Mouse (Mus musculus) MEL (cell line): Measurements from ENCODE around the gene Tcf15. TPM values are rescaled to one million over a fixed set of nuclear protein-coding genes. Genes with fewer than 3 reads are reported as not detected.

ENCODE experiments used
- DNase-seq: peaks from one replicate; pipeline ENCODE4 v3.0.0; 2011; ENCODE audit warnings: low read depth, low spot score
- H3K27ac ChIP-seq: 2 replicates; pipeline ENCODE4 v1.5.1; 2012; ENCODE audit warnings: low read depth, mild to moderate bottlenecking, control low read depth, low read length, moderate library complexity; ENCODE audit not compliant: control insufficient read depth
- H3K27me3 ChIP-seq, 2 experiments: fragments of 150-350 bp in 1 of 2; sonication (generic) in 1 of 2; 2 replicates each; pipeline ENCODE4 v1.6.1; 2012; ENCODE audit warnings: low read length in 2 of 2, mild to moderate bottlenecking in 2 of 2, improper control_type of control experiment in 1 of 2, moderate library complexity in 1 of 2; ENCODE audit not compliant: insufficient read depth in 2 of 2, control insufficient read depth in 1 of 2
- H3K36me3 ChIP-seq, 2 experiments: 2 replicates each; pipeline ENCODE4 v1.6.1; 2012 to 2014; ENCODE audit warnings: low read length in 2 of 2, improper control_type of control experiment in 1 of 2, inconsistent platforms in 1 of 2, mild to moderate bottlenecking in 1 of 2; ENCODE audit not compliant: insufficient read depth in 2 of 2, control insufficient read depth in 1 of 2
- H3K4me1 ChIP-seq, 2 experiments: fragments of 150-350 bp in 1 of 2; sonication (generic) in 1 of 2; 2 replicates each; pipeline ENCODE4 v1.6.1; 2012; ENCODE audit warnings: low read length in 2 of 2, improper control_type of control experiment in 1 of 2, mild to moderate bottlenecking in 1 of 2; ENCODE audit not compliant: insufficient read depth in 2 of 2, control insufficient read depth in 1 of 2
- H3K4me3 ChIP-seq, 2 experiments: fragments of 150-350 bp in 1 of 2; sonication (generic) in 1 of 2; 2 replicates each; pipeline ENCODE4 v1.5.1; 2012; ENCODE audit warnings: low read depth in 2 of 2, low read length in 2 of 2, mild to moderate bottlenecking in 2 of 2, moderate library complexity in 2 of 2, control low read depth in 1 of 2, improper control_type of control experiment in 1 of 2; ENCODE audit not compliant: control insufficient read depth in 1 of 2, insufficient read depth in 1 of 2
- H3K79me2 ChIP-seq: 2 replicates; pipeline ENCODE4 v1.6.1; 2012; ENCODE audit warnings: mild to moderate bottlenecking, low read length, moderate library complexity; ENCODE audit not compliant: control insufficient read depth, poor library complexity, insufficient read depth
- H3K9ac ChIP-seq: 2 replicates; pipeline ENCODE4 v1.6.1; 2012; ENCODE audit warnings: low read depth, mild to moderate bottlenecking, control low read depth, low read length, moderate library complexity; ENCODE audit not compliant: control insufficient read depth, poor library complexity, severe bottlenecking
- H3K9me3 ChIP-seq: fragments of 150-350 bp; sonication (generic); replicated peaks from 2 replicates; pipeline ENCODE4 v1.6.1; 2012; ENCODE audit warnings: mild to moderate bottlenecking, low read length, improper control_type of control experiment, moderate library complexity; ENCODE audit not compliant: insufficient read depth
- CHD1 ChIP-seq: IDR thresholded peaks from 2 replicates; pipeline ENCODE4 v1.6.1; 2012; ENCODE audit warnings: low read depth, mild to moderate bottlenecking, inconsistent platforms, low read length, improper control_type of control experiment
- CTCF ChIP-seq, 3 experiments: IDR thresholded peaks in 2 of 3; conservative IDR thresholded peaks in 1 of 3; 2 replicates each; pipeline ENCODE4 v1.5.1; 2011 to 2012; ENCODE audit warnings: low read length in 3 of 3, low read depth in 2 of 3, mild to moderate bottlenecking in 2 of 3, improper control_type of control experiment in 1 of 3, inconsistent platforms in 1 of 3, mixed read lengths in 1 of 3, moderate library complexity in 1 of 3; ENCODE audit not compliant: control insufficient read depth in 1 of 3, insufficient read depth in 1 of 3, poor library complexity in 1 of 3, severe bottlenecking in 1 of 3
- E2F4 ChIP-seq: IDR thresholded peaks from 2 replicates; pipeline ENCODE4 v1.6.1; 2011; ENCODE audit warnings: low read depth, low read length, improper control_type of control experiment, borderline replicate concordance
- ELF1 ChIP-seq: IDR thresholded peaks from 2 replicates; pipeline ENCODE4 v1.6.1; 2014; ENCODE audit warnings: low read depth, mild to moderate bottlenecking, inconsistent platforms, low read length, improper control_type of control experiment, moderate library complexity
- ETS1 ChIP-seq: IDR thresholded peaks from 2 replicates; pipeline ENCODE4 v1.6.1; 2012; ENCODE audit warnings: low read depth, mild to moderate bottlenecking, inconsistent platforms, low read length, improper control_type of control experiment, moderate library complexity
- GATA1 ChIP-seq: IDR thresholded peaks from 2 replicates; pipeline ENCODE4 v1.6.1; 2011; ENCODE audit warnings: low read depth, low read length, improper control_type of control experiment
- HCFC1 ChIP-seq: IDR thresholded peaks from 2 replicates; pipeline ENCODE4 v1.6.1; 2012; ENCODE audit warnings: low read depth, mild to moderate bottlenecking, inconsistent platforms, low read length, improper control_type of control experiment, moderate library complexity
- JUND ChIP-seq: IDR thresholded peaks from 2 replicates; pipeline ENCODE4 v1.6.1; 2011; ENCODE audit warnings: low read depth, mild to moderate bottlenecking, improper control_type of control experiment, low read length
- MAFK ChIP-seq: IDR thresholded peaks from 2 replicates; pipeline ENCODE4 v1.6.1; 2011; ENCODE audit warnings: low read depth, mild to moderate bottlenecking, low read length, improper control_type of control experiment, borderline replicate concordance
- MAX ChIP-seq: IDR thresholded peaks from 2 replicates; pipeline ENCODE4 v1.6.1; 2011; ENCODE audit warnings: low read length, improper control_type of control experiment
- MAZ ChIP-seq: IDR thresholded peaks from 2 replicates; pipeline ENCODE4 v1.6.1; 2012; ENCODE audit warnings: low read depth, mild to moderate bottlenecking, inconsistent platforms, low read length, improper control_type of control experiment
- MYC ChIP-seq: IDR thresholded peaks from 2 replicates; pipeline ENCODE4 v1.6.1; 2011; ENCODE audit warnings: low read depth, mild to moderate bottlenecking, low read length, improper control_type of control experiment, moderate library complexity
- POLR2A ChIP-seq, 2 experiments: IDR thresholded peaks; 2 replicates each; pipeline ENCODE4 v1.6.1; 2011 to 2012; ENCODE audit warnings: low read length in 2 of 2, mild to moderate bottlenecking in 2 of 2, control low read depth in 1 of 2, improper control_type of control experiment in 1 of 2, low read depth in 1 of 2, moderate library complexity in 1 of 2; ENCODE audit not compliant: control insufficient read depth in 1 of 2, insufficient read depth in 1 of 2, poor library complexity in 1 of 2
- RAD21 ChIP-seq: IDR thresholded peaks from 2 replicates; pipeline ENCODE4 v1.6.1; 2011; ENCODE audit warnings: mild to moderate bottlenecking, low read depth, low read length, improper control_type of control experiment
- SMC3 ChIP-seq: IDR thresholded peaks from 2 replicates; pipeline ENCODE4 v1.6.1; 2011; ENCODE audit warnings: low read depth, low read length, improper control_type of control experiment
- UBTF ChIP-seq: IDR thresholded peaks from 2 replicates; pipeline ENCODE4 v1.6.1; 2012; ENCODE audit warnings: low read depth, mild to moderate bottlenecking, inconsistent platforms, low read length, improper control_type of control experiment, moderate library complexity, borderline replicate concordance; ENCODE audit not compliant: insufficient read depth
- USF2 ChIP-seq, 2 experiments: IDR thresholded peaks; 2 replicates each; pipeline ENCODE4 v1.6.1; 2011 to 2012; ENCODE audit warnings: improper control_type of control experiment in 2 of 2, low read length in 2 of 2, borderline replicate concordance in 1 of 2, inconsistent platforms in 1 of 2, low read depth in 1 of 2, mild to moderate bottlenecking in 1 of 2; ENCODE audit not compliant: insufficient read depth in 1 of 2
- ZMIZ1 ChIP-seq: IDR thresholded peaks from 2 replicates; pipeline ENCODE4 v1.6.1; 2012; ENCODE audit warnings: low read depth, mild to moderate bottlenecking, inconsistent platforms, low read length, improper control_type of control experiment, moderate library complexity
- polyA plus RNA-seq, 2 experiments: library from polyadenylated mRNA; stranded (reverse) in 1 of 2; unstranded in 1 of 2; fragments of >175 nt in 1 of 2; fragments of >200 nt in 1 of 2; gene quantifications; 2 replicates each; pipeline versions ENCODE4 v1.2.1 to v1.2.4; 2012; ENCODE audit warnings: low replicate concordance in 2 of 2, low read depth in 1 of 2; ENCODE audit not compliant: insufficient read length in 2 of 2, insufficient read depth in 1 of 2, missing spikeins in 1 of 2
- total RNA-seq: library from RNA; depleted of rRNA; stranded (reverse); fragments of 300-350 nt; gene quantifications from 2 replicates; pipeline ENCODE4 v1.2.3, GENCODE M21; 2012

Gene Tcf15
- total and polyA plus RNA-seq, 3 experiments = not detected

DNA sequence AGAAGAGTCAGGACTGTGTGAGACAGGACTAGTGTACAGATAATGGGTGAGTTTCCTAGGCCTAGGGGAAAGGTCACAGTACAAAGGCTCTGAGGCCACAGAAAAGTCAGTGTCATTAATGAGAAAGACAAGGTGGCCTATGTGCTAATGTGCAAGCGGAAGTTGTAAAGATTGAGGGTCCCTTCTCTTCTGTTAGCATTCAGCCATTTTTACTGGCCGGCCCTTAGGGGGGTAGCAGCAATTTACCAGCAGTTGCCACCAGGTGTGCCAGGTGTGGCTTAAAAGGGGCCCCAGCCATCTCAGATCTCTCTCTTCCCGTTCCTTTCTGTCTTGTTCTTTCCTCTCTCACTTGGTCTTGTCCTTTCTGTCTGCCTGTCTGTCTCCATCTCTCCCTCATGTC lies 35.0 kb downstream of the Tcf15 start:
- H3K36me3 ChIP-seq = no peaks in the 10 kb centered on the region
- no peaks in the 10 kb centered on the region for H3K9me3 ChIP-seq
- H3K27ac ChIP-seq = no peak overlapping the region
- H3K79me2 ChIP-seq = no peaks in the 10 kb centered on the region
- no peak for DNase-seq
- no peaks in the 10 kb centered on the region for H3K4me1 ChIP-seq
- TF ChIP-seq E2F4 (no peak), USF2 (IDR thresholded peaks at IDR 0.05; ENCODE audit: borderline replicate concordance in 1 of 2, insufficient read depth in 1 of 2, low read depth in 1 of 2, low read length in 2 of 2) (no peak), CHD1 (no peak), ETS1 (no peak), GATA1 (no peak), ELF1 (no peak), ZMIZ1 (no peak)
- H3K9ac ChIP-seq = no peak overlapping the region
- H3K27me3 ChIP-seq = peaks cover 0 to 3% of the 10 kb centered on the region in 2 experiments; a peak in 3 of 4 replicates
- H3K4me3 ChIP-seq = no peak overlapping the region

DNA sequence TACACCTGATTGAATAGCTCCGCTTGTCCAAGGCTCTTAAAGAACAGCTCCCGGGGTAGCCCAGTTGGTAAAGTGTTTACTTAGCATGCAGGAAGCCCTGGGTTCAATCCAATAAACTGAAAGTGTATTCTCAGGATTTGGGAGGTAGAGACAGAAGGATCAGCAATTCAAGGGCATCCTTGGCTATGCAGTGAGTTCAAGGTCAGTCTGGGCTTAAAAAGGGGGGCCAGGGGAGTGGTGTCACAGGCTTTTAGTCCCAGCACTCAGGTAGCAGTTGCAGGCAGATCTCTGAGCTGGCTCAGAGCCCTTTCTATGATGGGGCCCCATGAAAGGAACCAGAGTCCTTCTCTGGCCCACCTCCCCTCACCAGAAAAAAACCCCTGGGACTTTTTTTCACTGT lies 35.9 kb downstream of the Tcf15 start:
- no peaks in the 10 kb centered on the region for H3K36me3 ChIP-seq
- H3K9ac ChIP-seq = no peak overlapping the region
- no peaks in the 10 kb centered on the region for H3K4me1 ChIP-seq
- H3K27ac ChIP-seq = no peak overlapping the region
- H3K79me2 ChIP-seq = no peaks in the 10 kb centered on the region
- TF ChIP-seq RAD21 (no peak), MAZ (no peak)
- no peaks in the 10 kb centered on the region for H3K9me3 ChIP-seq
- peaks cover 0 to 3% of the 10 kb centered on the region in 2 experiments; a peak in 3 of 4 replicates for H3K27me3 ChIP-seq
- no peak overlapping the region for H3K4me3 ChIP-seq
- DNase-seq = no peak

DNA sequence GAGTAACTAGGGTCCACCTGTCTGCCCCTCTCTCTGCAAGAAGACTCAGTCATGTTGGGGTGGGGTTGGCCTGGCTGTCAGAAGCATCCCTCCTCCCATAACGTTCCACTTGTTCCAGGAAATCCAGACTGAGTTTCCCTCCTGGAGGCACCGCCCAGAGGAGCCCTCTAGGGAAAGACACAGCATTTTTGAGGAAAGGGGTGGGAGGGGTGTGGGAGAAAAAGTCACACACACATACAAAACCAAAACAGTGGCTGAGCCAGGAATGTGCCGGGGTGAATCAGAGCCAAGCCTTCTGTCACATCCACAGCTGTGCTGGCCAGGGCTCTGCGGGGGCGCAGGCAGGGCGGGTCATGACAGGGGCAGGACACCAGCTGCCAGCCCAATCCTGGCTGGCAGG lies 37.0 kb downstream of the Tcf15 start:
- Histone ChIP-seq H3K36me3 (no peaks in the 10 kb centered on the region), H3K9ac (no peak overlapping the region)

More for the DNA sequence above, 37.0 kb downstream of the Tcf15 start:
- H3K4me1 ChIP-seq = no peaks in the 10 kb centered on the region
- no peaks in the 10 kb centered on the region for H3K9me3 ChIP-seq
- DNase-seq = no peak
- H3K4me3 ChIP-seq = no peak overlapping the region
- no peak for TF ChIP-seq JUND
- TF ChIP-seq POLR2A (IDR thresholded peaks at IDR 0.05; ENCODE audit: control insufficient read depth in 1 of 2, insufficient read depth in 1 of 2, low read depth in 1 of 2, low read length in 2 of 2, poor library complexity in 1 of 2) = no peak
- no peak for TF ChIP-seq GATA1
- TF ChIP-seq CTCF (IDR thresholded peaks at IDR 0.05 in 2 of 3, conservative IDR thresholded peaks at IDR 0.05 in 1 of 3; ENCODE audit: control insufficient read depth in 1 of 3, insufficient read depth in 1 of 3, low read depth in 2 of 3, low read length in 3 of 3, poor library complexity in 1 of 3, severe bottlenecking in 1 of 3) = no peak
- TF ChIP-seq MAX = no peak
- no peak for TF ChIP-seq UBTF
- TF ChIP-seq MYC = no peak
- TF ChIP-seq MAFK = no peak
- no peak for TF ChIP-seq SMC3
- TF ChIP-seq HCFC1 = no peak
- H3K79me2 ChIP-seq = no peaks in the 10 kb centered on the region
- H3K27me3 ChIP-seq = peaks cover 0 to 3% of the 10 kb centered on the region in 2 experiments; a peak in 3 of 4 replicates
- no peak overlapping the region for H3K27ac ChIP-seq
